Mouse (Mus musculus): ENCODE results near the gene Ppara. TPM values are rescaled to one million over a fixed set of nuclear protein-coding genes. Genes with fewer than 3 reads are reported as not detected.

Ppara gene
- polyA plus RNA-seq, 1 experiment from 2014 or later = 0.75 TPM

- no peak overlapping the region for H3K27ac ChIP-seq (replicated peaks)
- H3K4me1 ChIP-seq = no peaks in the 10 kb centered on the region
- H3K27me3 ChIP-seq (replicated peaks; ENCODE audit: low read depth, poor library complexity, severe bottlenecking) = peaks cover 23% of the 10 kb centered on the region
- H3K9me3 ChIP-seq = no peaks in the 10 kb centered on the region
- H3K4me3 ChIP-seq = no peak overlapping the region
- 84% methylated on average over 2 of the region's 2 CpGs for WGBS
- H3K36me3 ChIP-seq (replicated peaks) = no peaks in the 10 kb centered on the region
- no peak for DNase-seq (ENCODE audit: low spot score)
Observed at GRCm38 (mm10) chr15:85717800-85718199, 17.0 kb upstream of the Ppara start.

DNA sequence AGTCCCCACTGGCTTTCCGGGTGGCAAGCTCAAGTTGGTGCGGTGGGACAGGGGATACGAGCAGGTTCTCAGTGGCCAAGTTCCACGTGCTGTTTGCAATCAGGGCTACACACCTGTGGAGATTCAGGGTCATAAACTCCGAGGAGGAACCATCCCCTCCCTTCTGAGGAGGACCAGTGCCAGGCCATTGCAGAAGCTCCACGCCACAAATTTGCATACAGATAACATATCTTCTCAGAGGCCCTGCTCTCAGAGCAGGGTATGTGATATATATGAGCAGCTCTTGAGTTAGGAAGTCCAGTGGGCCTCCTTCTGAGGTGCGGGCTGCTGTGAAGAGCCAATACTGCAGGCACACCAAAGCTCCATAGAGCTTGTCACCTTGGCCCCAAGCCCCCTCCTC lies 15.8 kb upstream of the Ppara start:
- H3K27ac ChIP-seq (replicated peaks) = no peak overlapping the region
- peaks cover 23% of the 10 kb centered on the region for H3K27me3 ChIP-seq (replicated peaks; ENCODE audit: low read depth, poor library complexity, severe bottlenecking)
- H3K4me1 ChIP-seq = no peaks in the 10 kb centered on the region
- H3K9me3 ChIP-seq = no peaks in the 10 kb centered on the region
- H3K36me3 ChIP-seq (replicated peaks) = no peaks in the 10 kb centered on the region
- H3K4me3 ChIP-seq = no peak overlapping the region
- WGBS = 84% methylated on average over 7 of the region's 7 CpGs
- no peak for DNase-seq (ENCODE audit: low spot score)

DNA sequence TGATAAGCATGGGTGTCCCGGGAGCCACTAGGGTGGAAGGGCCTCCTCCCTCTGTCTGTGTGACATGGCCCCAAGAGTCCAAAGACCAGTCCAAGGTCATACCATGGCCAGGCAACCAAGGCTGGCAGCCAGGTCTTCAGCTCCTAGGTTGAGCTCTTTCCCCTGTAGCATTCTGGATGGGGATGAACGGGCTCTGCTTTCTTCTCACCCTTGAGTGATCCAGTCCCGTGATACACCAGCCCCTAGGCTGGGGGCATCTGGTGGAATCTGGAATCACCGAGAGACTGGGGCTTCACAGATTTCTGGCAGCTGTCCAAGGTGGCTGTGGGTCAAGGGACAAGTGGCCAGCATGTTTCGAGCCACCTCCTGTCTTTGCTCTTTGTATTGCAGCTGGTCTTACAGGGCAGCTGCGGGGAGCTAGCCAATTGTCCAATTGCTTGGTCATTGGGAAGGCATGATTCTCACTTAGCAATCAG lies 14.4 kb upstream of the Ppara start:
- H3K4me1 ChIP-seq = peaks cover 8% of the 10 kb centered on the region; the same call in 1 of the 2 replicates

GRCm38 (mm10) chr15:85724271-85725165 lies 10.3 kb upstream of the Ppara start:
- Histone ChIP-seq H3K4me1 (peaks cover 8% of the 10 kb centered on the region; the same call in 1 of the 2 replicates), H3K4me3 (no peak overlapping the region), H3K27ac (replicated peaks) (no peak overlapping the region), H3K27me3 (replicated peaks; ENCODE audit: low read depth, poor library complexity, severe bottlenecking) (peaks cover 39% of the 10 kb centered on the region), H3K9me3 (no peaks in the 10 kb centered on the region), H3K36me3 (replicated peaks) (no peaks in the 10 kb centered on the region)
- no peak for DNase-seq (ENCODE audit: low spot score)
- 47% methylated on average over 11 of the region's 11 CpGs for WGBS

More for the DNA sequence above, 14.4 kb upstream of the Ppara start:
- H3K36me3 ChIP-seq (replicated peaks) = no peaks in the 10 kb centered on the region
- no peaks in the 10 kb centered on the region for H3K9me3 ChIP-seq
- 79% methylated on average over 6 of the region's 6 CpGs for WGBS
- H3K4me3 ChIP-seq = no peak overlapping the region
- peaks cover 35% of the 10 kb centered on the region for H3K27me3 ChIP-seq (replicated peaks; ENCODE audit: low read depth, poor library complexity, severe bottlenecking)
- no peak for DNase-seq (ENCODE audit: low spot score)
- no peak overlapping the region for H3K27ac ChIP-seq (replicated peaks)

DNA sequence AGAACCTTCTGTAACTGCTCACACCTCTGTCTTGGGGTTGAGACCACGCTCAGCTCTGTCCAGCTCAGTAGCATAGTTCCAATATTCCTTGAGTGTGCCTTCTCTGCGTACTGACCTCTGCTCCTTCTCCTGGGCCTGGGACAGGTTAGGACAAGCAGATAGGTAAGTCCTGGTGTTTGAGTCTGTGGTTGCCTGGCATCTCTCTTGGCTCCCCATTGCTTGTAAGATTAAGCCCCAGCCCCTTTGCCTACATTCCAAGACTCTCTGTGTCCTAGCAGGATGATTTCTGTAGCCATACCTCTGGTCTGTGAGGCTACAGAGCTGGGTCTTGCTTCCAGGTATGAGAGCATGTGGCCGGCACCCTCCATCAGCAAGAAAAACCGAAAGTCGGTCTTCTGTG lies 6.6 kb upstream of the Ppara start:
- Histone ChIP-seq H3K4me1 (peaks cover 8% of the 10 kb centered on the region; the same call in 1 of the 2 replicates), H3K4me3 (no peak overlapping the region), H3K9me3 (no peaks in the 10 kb centered on the region), H3K27me3 (replicated peaks; ENCODE audit: low read depth, poor library complexity, severe bottlenecking) (peaks cover 55% of the 10 kb centered on the region), H3K36me3 (replicated peaks) (no peaks in the 10 kb centered on the region), H3K27ac (replicated peaks) (no peak overlapping the region)
- 90% methylated on average over 5 of the region's 5 CpGs for WGBS
- DNase-seq (ENCODE audit: low spot score) = no peak

DNA sequence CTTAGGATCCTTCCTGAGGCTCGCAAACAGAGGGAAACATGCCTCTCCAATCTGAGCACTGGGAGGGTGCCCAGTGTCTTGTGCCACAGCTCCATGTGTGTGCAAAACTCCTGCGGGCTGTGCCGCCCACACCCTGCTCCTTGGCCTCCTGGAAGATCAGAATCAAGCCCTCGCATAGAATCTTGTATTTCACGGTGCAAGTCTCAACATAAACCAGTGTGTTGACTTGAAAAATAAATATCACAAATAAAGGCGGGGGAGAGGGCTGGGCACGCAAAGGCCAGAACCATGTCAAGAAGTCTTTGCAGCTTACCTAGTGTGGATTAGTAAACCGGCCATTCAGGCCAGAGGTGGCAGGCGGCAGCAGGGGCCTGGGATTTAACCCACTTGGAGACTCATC lies 5.5 kb upstream of the Ppara start:
- H3K27me3 ChIP-seq (replicated peaks; ENCODE audit: low read depth, poor library complexity, severe bottlenecking) = peaks cover 64% of the 10 kb centered on the region
- H3K4me3 ChIP-seq = no peak overlapping the region
- H3K4me1 ChIP-seq = peaks cover 7% of the 10 kb centered on the region; the same call in 1 of the 2 replicates
- no peak for DNase-seq (ENCODE audit: low spot score)
- WGBS = 83% methylated on average over 9 of the region's 9 CpGs
- no peak overlapping the region for H3K27ac ChIP-seq (replicated peaks)
- H3K36me3 ChIP-seq (replicated peaks) = no peaks in the 10 kb centered on the region
- no peaks in the 10 kb centered on the region for H3K9me3 ChIP-seq

DNA sequence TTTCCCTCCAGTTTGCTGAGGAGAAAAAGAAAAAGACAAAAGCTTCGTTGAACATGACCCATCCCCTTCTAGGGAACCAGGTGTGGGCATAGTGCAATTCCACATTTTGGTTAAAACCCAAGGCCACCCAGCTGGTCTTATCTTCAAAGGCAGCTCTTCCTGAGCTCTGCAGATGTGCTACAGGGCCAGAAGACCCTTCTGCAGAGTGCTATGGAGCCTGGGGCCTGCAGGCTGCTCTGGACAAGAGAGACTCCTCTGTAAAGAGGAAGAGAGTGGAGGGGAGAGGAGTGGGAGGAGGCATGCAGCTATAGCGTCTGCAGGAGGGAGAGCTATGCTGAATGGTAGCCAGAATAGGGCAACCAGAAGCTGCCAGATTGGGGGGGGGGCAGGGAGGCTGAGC lies 4.8 kb upstream of the Ppara start:
- H3K27me3 ChIP-seq (replicated peaks; ENCODE audit: low read depth, poor library complexity, severe bottlenecking) = peaks cover 64% of the 10 kb centered on the region
- no peak overlapping the region for H3K27ac ChIP-seq (replicated peaks)
- DNase-seq (ENCODE audit: low spot score) = no peak
- 42% methylated on average over 2 of the region's 2 CpGs for WGBS
- H3K4me1 ChIP-seq = peaks cover 7% of the 10 kb centered on the region
- no peaks in the 10 kb centered on the region for H3K36me3 ChIP-seq (replicated peaks)
- no peak overlapping the region for H3K4me3 ChIP-seq
- H3K9me3 ChIP-seq = no peaks in the 10 kb centered on the region

- Histone ChIP-seq H3K36me3 (replicated peaks) (no peaks in the 10 kb centered on the region), H3K4me3 (no peak overlapping the region), H3K27ac (replicated peaks) (no peak overlapping the region), H3K9me3 (no peaks in the 10 kb centered on the region), H3K27me3 (replicated peaks; ENCODE audit: low read depth, poor library complexity, severe bottlenecking) (peaks cover 80% of the 10 kb centered on the region), H3K4me1 (peaks cover 17% of the 10 kb centered on the region)
- DNase-seq (ENCODE audit: low spot score) = no peak
- WGBS = 73% methylated on average over 3 of the region's 3 CpGs
Observed at GRCm38 (mm10) chr15:85731885-85732603, 2.7 kb upstream of the Ppara start.

DNA sequence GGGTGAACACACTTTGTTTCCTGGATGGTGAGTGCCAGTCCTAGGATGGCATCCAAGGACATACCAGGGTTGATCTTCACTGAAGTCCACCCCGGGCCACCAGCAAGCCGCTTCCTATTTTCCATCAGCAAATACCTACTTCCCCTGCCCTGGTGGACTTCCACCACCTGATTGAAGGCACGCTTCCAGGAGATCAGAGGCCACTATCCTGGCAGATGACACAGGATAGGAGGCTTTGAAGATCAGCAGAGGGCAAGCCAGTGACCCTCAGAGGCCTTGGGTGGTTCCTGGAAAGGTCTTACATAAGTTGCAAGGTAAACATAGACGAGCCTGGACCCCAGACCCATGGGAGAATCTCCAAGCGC lies 2.2 kb upstream of the Ppara start:
- Histone ChIP-seq H3K36me3 (replicated peaks) (no peaks in the 10 kb centered on the region), H3K27me3 (replicated peaks; ENCODE audit: low read depth, poor library complexity, severe bottlenecking) (peaks cover 86% of the 10 kb centered on the region), H3K9me3 (no peaks in the 10 kb centered on the region), H3K4me1 (peaks cover 17% of the 10 kb centered on the region), H3K27ac (replicated peaks) (no peak overlapping the region), H3K4me3 (no peak overlapping the region)
- WGBS = 76% methylated on average over 5 of the region's 5 CpGs
- no peak for DNase-seq (ENCODE audit: low spot score)

DNA sequence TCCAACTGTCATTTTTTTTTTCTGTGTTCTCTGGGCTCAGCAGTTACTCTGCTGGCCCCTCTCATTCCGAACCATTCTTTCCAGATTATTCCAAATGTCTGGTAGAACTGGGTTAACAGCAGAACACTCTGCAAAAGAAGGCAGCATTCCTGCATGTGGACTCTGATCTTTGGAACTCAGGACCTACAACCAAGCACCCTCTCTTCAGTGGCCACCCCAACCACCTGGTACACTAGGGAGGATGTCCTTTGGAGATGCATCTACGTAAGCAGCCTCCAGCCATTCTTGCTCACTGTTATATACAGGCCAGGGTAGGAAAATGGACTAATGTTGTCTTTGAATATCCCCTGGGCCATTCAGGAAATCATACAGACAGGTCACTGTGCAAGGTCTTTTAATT lies 1.1 kb upstream of the Ppara start:
- DNase-seq (ENCODE audit: low spot score) = no peak
- no peak overlapping the region for H3K4me3 ChIP-seq
- H3K27me3 ChIP-seq (replicated peaks; ENCODE audit: low read depth, poor library complexity, severe bottlenecking) = peaks cover 86% of the 10 kb centered on the region
- no peak overlapping the region for H3K27ac ChIP-seq (replicated peaks)
- H3K9me3 ChIP-seq = no peaks in the 10 kb centered on the region
- 88% methylated on average over 2 of the region's 2 CpGs for whole genome bisulfite sequencing
- H3K36me3 ChIP-seq (replicated peaks) = no peaks in the 10 kb centered on the region
- H3K4me1 ChIP-seq = peaks cover 17% of the 10 kb centered on the region

DNA sequence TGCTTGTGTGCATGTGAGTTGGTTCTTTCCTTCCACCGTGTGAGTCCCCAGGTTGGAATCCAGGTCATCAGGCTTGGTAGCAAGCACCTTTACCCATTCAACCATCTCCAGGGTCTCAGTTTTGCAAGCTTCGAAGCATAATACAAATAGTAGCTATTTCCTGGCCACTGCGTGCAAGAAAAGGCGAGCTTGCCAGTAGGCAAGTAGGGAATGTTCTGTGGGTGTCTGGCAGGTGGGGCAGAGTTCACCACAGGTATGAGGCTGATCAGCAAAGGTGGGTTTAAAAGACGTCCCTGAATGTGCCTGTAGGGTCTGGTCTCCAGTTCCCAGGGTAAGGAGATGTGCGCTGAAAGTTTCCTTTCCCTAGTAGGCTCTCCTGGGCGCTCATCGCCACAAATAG lies 635 bp upstream of the Ppara start:
- H3K36me3 ChIP-seq (replicated peaks) = no peaks in the 10 kb centered on the region
- peaks cover 17% of the 10 kb centered on the region for H3K4me1 ChIP-seq
- H3K27ac ChIP-seq (replicated peaks) = no peak overlapping the region
- H3K27me3 ChIP-seq (replicated peaks; ENCODE audit: low read depth, poor library complexity, severe bottlenecking) = peaks cover 86% of the 10 kb centered on the region
- no peak for DNase-seq (ENCODE audit: low spot score)
- WGBS = 40% methylated on average over 8 of the region's 8 CpGs
- H3K9me3 ChIP-seq = no peaks in the 10 kb centered on the region
- H3K4me3 ChIP-seq = no peak overlapping the region

GRCm38 (mm10) chr15:85735063-85735835 lies 466 bp downstream of the Ppara start:
- DNase-seq (ENCODE audit: low spot score) = peak; percentile 87
- no peaks in the 10 kb centered on the region for H3K9me3 ChIP-seq
- peaks cover 88% of the 10 kb centered on the region for H3K27me3 ChIP-seq (replicated peaks; ENCODE audit: low read depth, poor library complexity, severe bottlenecking)
- peak overlapping the region; percentile 83 for H3K4me3 ChIP-seq
- peak overlapping the region; percentile 49 for H3K27ac ChIP-seq (replicated peaks)
- 1% methylated on average over 78 of the region's 78 CpGs for WGBS
- peaks cover 17% of the 10 kb centered on the region for H3K4me1 ChIP-seq
- H3K36me3 ChIP-seq (replicated peaks) = no peaks in the 10 kb centered on the region
